Mouse (Mus musculus) regulatory T cell (primary cell): ENCODE measurements at regions not wholly inside any gene's neighbourhood (a gene's known extent, or its start where the extent isn't known, plus 50 kb on each side); places are given as distances from the start of the nearest gene placed in this dataset.
"Not testable (repeated sequence)": the region's sequence is repeated elsewhere in the genome, so short reads cannot be mapped to it uniquely, and the experiment has no call there.

Experiments used
- in situ Hi-C: fragments of 300-600 bp; cut with MboI, MseI; formaldehyde crosslinking; loops from one replicate; pipeline ENCODE4 v1.15.1; 2025; ENCODE audit warnings: high pct_unique_total_duplicates

GRCm38 (mm10) chr19:3083438-3083837, 199.3 kb upstream of the Mrpl21 start:
- in situ Hi-C loops, result not testable (repeated sequence)

GRCm38 (mm10) chr19:3091771-3092170, 190.9 kb upstream of the Mrpl21 start:
- in situ Hi-C loops, result loop anchor here (5.0 kb wide), 1 partner anchor 371 kb away; no protein-coding TSS in a partner anchor
